Mouse (Mus musculus) forebrain, embryonic 10.5 days (tissue): ENCODE measurements around the gene Gtsf2. TPM values are rescaled to one million over a fixed set of nuclear protein-coding genes. Genes with fewer than 3 reads are reported as not detected.

Experiments used
- polyA plus RNA-seq: library from polyadenylated mRNA; unstranded; fragments of >200 nt; fragmentation: Nextera tagmentation; extraction: Ambion mirVana; gene quantifications from 2 replicates; pipeline ENCODE4 v1.2.1, GENCODE M21; 2016

Gene Gtsf2
- polyA plus RNA-seq, 1 experiment from 2014 or later: 0.41 TPM

Other genes with a start within 250 kb of the Gtsf2 start
- 212 and 221 TPM in 2 replicates for gene Cbx5, start 208.7 kb downstream of the Gtsf2 start, polyA plus RNA-seq
- 1,920 and 1,979 TPM in 2 replicates for gene Hnrnpa1, start 208.0 kb downstream of the Gtsf2 start, polyA plus RNA-seq
- gene Nfe2, start 190.1 kb downstream of the Gtsf2 start, polyA plus RNA-seq: 5.5 and 8.3 TPM in 2 replicates
- 279 and 280 TPM in 2 replicates for gene Copz1, start 175.8 kb downstream of the Gtsf2 start, polyA plus RNA-seq
- gene Gpr84, start 137.9 kb downstream of the Gtsf2 start, polyA plus RNA-seq: 0.14 and 0.36 TPM in 2 replicates
- 23.1 and 23.6 TPM in 2 replicates for gene Zfp385a, start 108.4 kb downstream of the Gtsf2 start, polyA plus RNA-seq
- gene Itga5, start 81.7 kb downstream of the Gtsf2 start, polyA plus RNA-seq: 22.8 and 25.6 TPM in 2 replicates
- gene Gtsf1, start 18.0 kb downstream of the Gtsf2 start, polyA plus RNA-seq: not detected in 2 replicates
- gene Nckap1l, start 5.3 kb upstream of the Gtsf2 start, polyA plus RNA-seq: 1.2 and 1.3 TPM in 2 replicates
- gene Pde1b, start 54.6 kb upstream of the Gtsf2 start, polyA plus RNA-seq: 19.1 and 19.6 TPM in 2 replicates
- gene Ppp1r1a, start 89.5 kb upstream of the Gtsf2 start, polyA plus RNA-seq: 34.4 and 36.0 TPM in 2 replicates
- not detected in 2 replicates for gene Glycam1, start 116.6 kb upstream of the Gtsf2 start, polyA plus RNA-seq